Mouse (Mus musculus) olfactory bulb, adult 2 months (tissue): ENCODE measurements around the gene Ppp1r14a. TPM values are rescaled to one million over a fixed set of nuclear protein-coding genes. Genes with fewer than 3 reads are reported as not detected.

Experiments
- H3K27ac ChIP-seq: fragments of 200-500 bp; 2 replicates; pipeline ENCODE4 v1.5.1; 2012; ENCODE audit warnings: low read depth, low read length; ENCODE audit not compliant: insufficient read depth
- H3K4me1 ChIP-seq: fragments of 200-500 bp; 2 replicates; pipeline ENCODE4 v1.6.1; 2012; ENCODE audit warnings: low read length; ENCODE audit not compliant: control insufficient read depth, insufficient read depth
- H3K4me3 ChIP-seq: fragments of 200-500 bp; 2 replicates; pipeline ENCODE4 v1.5.1; 2012; ENCODE audit warnings: mild to moderate bottlenecking, low read depth, low read length, moderate library complexity; ENCODE audit not compliant: insufficient read depth
- CTCF ChIP-seq: fragments of 200-500 bp; IDR thresholded peaks from 2 replicates; pipeline ENCODE4 v1.5.1; 2012; ENCODE audit warnings: low read depth, mild to moderate bottlenecking, low read length, moderate library complexity; ENCODE audit not compliant: insufficient read depth
- POLR2A ChIP-seq: fragments of 200-500 bp; IDR thresholded peaks from 2 replicates; pipeline ENCODE4 v1.6.1; 2012; ENCODE audit warnings: mild to moderate bottlenecking, low read depth, low read length, moderate library complexity; ENCODE audit not compliant: insufficient read depth
- WGBS: fragments of 180-500 bp; shearing (Covaris S2); methylation state at CpG from one replicate; pipeline ENCODE4 v1.1.7; 2018; 5-methylcytosine and 5-hydroxymethylcytosine counted together
- polyA plus RNA-seq: library from polyadenylated mRNA; stranded (reverse); fragments of >200 nt; gene quantifications from 2 replicates; pipeline ENCODE4 v1.2.4, GENCODE M21; 2012; ENCODE audit warnings: low replicate concordance; ENCODE audit not compliant: missing spikeins, insufficient read depth, insufficient read length

Gene Ppp1r14a
- polyA plus RNA-seq, 1 experiment = not detected

DNA sequence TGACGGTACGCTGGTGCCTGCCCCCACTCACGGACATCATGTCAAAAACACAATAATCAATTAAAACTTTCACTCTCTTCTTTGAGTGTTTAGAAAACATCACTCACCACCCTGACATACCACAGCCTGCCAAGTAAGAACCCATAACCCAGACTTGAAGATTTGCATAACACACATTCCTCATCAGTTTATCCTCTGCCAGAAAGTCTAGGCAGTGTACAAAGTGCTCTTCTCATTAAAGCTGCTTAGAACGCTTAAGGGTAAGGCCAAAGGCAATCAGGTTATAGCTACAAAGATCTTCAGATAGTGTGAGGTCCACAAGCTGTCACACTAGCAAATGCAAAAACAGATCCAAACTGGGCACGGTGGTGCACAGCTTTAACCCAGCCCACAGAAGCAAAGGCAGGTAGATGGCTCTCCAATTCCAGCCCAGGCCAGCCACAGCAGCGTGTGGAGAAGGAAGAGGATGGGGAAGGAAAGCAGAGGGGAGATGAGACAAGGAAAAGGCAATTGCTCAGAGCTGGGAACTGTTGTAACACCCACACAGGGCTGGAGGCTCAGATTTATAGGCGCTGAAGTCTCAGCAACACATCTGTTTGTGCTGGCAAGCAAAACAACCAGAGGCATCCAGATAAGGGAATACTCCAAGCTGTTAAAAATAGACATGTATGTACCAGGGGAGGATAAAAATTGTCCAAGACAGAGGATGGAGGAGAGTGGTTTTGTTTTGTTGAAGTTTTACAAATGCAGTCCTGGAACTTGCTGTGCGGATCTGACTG is 17.2 kb upstream of the Ppp1r14a start:
- TF ChIP-seq POLR2A (no peak), CTCF (no peak)
- peaks cover 8% of the 10 kb centered on the region for H3K4me1 ChIP-seq
- H3K27ac ChIP-seq = peak overlapping the region; percentile 83
- 40% methylated on average over 8 of the region's 8 CpGs for WGBS
- no peak overlapping the region for H3K4me3 ChIP-seq

DNA sequence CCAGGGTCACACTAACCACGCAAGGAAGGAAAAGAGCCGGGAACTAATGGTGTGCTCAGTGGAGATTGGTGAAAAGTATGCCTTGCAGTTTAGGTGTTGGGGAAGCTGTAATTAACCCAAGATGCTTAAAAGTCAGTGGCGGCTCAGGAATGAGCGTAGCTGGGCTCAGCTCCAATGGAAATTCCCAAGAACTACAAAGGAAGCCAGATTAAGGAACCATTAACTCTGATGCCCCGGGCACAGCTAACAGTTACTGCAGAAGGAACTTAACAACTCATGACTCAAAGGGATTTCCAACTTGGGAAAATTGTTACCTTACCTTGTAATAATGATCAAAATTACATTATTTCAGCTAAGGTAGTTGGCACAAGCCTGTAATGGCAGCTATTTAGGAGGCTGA is 12.4 kb upstream of the Ppp1r14a start:
- TF ChIP-seq CTCF (no peak), POLR2A (no peak)
- peaks cover 10% of the 10 kb centered on the region for H3K4me1 ChIP-seq
- 36% methylated on average over 5 of the region's 5 CpGs for WGBS
- H3K4me3 ChIP-seq = no peak overlapping the region
- H3K27ac ChIP-seq = no peak overlapping the region

DNA sequence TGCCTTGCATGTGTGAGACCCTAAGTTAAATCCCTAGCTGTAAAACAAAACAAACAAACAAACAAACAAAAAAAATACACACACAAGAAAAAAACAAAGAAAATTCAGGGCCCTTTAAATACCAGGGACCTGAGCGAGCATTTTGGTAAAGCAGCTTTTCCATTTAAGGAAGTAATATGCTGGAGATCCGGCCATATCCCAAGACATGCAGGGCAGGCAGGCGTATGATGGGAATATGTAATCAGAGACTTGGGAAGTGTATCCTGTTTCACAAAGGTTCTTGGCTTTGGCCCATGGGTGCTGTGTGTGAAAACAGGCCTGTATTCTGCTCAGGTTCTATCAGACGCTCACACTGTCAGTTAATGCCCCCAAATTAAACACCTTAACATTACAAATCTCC is 11.6 kb upstream of the Ppp1r14a start:
- Histone ChIP-seq H3K4me3 (no peak overlapping the region), H3K4me1 (peaks cover 12% of the 10 kb centered on the region), H3K27ac (no peak overlapping the region)
- 95% methylated on average over 4 of the region's 4 CpGs for WGBS
- TF ChIP-seq CTCF (no peak), POLR2A (no peak)

DNA sequence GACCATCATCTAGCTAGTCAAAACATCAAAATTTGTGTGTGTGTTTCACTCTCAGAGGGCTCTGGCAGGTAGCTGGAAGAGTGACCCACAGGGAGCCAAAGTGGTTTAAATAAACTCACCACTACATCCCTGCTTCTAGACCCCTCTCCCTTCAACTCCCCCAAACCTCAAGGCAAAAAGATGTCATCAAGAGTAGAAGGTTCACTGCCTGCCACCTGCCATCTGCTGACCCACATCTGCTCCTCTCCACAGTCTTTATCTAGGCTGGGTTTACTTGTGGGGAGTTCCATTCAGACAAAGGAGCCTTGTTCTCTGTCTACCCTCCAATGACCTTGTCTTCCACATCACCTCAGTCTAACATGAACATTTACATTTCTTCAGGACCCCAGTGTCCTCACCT is 9.8 kb upstream of the Ppp1r14a start:
- H3K4me1 ChIP-seq = peaks cover 12% of the 10 kb centered on the region
- no peak overlapping the region for H3K27ac ChIP-seq
- H3K4me3 ChIP-seq = no peak overlapping the region
- TF ChIP-seq CTCF = no peak
- TF ChIP-seq POLR2A = no peak

DNA sequence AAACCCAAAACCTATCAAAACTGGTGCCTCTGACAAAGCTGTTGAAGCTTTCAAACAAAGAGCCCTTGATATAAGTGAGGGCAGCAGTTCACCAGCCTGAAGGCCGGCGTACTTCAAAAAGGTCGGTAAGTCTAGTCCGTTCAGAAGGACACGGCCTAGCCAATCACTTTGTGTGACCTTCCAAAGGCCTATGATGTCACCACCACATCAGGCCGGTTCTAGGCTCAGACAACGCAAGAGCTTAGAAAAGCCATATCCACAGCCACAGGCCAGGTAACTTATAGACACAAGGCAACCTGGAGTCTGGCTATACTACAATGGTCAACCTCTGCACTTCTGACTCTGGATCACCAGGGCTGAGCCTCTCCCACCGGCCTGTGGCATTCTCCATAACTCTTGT is 9.2 kb upstream of the Ppp1r14a start:
- TF ChIP-seq CTCF = no peak
- TF ChIP-seq POLR2A = no peak
- 91% methylated on average over 8 of the region's 8 CpGs for WGBS
- Histone ChIP-seq H3K4me3 (no peak overlapping the region), H3K27ac (no peak overlapping the region), H3K4me1 (peaks cover 12% of the 10 kb centered on the region)

DNA sequence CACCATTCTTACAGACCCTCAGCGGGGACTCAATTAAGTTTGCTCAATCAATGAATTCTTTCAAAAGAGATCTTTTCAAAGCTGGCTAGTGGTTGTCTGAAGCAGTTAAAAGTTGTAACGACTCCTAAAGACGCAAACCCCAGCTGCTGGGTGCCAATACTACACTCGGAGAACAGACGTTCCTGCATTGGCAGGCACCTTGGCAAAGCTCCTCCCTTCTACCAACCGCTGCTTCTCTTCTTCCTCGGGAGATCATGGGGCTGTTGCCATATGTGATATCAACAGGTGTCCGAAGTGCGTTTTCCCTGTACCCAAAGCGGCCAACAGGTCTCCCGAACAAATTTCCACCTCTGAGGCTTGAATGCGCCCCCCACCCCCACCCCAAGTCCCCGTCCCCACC is 8.3 kb upstream of the Ppp1r14a start:
- no peak overlapping the region for H3K27ac ChIP-seq
- H3K4me3 ChIP-seq = peak overlapping the region; percentile 49; the same call in 1 of the 2 replicates
- 12% methylated on average over 13 of the region's 13 CpGs for WGBS
- H3K4me1 ChIP-seq = peaks cover 12% of the 10 kb centered on the region
- no peak for TF ChIP-seq CTCF
- no peak for TF ChIP-seq POLR2A

DNA sequence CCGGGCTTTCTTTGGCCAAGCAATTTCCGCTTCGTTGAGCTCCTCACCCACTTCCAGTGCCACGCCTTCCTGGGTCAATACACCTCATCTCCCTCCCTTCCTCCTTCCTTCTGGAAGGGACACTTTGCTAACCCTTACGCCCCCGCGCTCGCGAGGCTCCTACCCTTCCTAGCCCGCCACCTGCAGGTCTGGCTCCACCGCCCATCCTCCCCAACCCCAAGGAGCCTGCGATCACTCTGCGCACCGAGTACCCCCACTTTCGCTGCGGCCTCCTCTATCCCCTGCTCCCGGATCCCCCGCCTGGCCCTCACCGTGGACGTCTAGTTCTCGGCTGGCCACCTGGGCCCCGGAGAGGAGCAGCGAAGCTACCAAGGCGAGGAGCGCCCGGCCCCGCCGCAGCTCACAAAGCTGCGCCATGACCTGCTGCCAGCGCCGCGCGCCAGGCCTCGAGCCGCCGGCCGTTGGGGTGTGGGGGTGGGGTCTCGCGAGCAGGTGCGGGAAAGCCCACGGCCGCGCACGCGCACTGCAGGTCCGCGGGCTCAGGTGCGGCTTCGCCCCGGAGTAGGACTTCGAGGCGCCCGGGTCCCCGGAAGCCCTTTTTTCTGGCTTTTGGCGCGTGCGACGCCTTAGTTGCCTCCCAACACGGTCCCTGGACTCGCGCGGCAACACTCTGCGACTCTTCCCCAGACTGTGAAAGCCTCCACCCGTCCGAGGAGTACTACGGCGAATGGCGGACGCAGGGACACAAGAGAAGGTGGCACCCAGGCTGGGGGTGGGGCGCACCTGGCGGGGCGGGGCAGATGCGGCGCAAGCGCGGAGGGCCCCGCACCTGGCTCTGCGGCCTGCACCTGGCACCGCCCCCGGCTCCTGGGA is 7.7 kb upstream of the Ppp1r14a start, which contains the start of gene Spint2:
Gene Spint2 (minus strand): TSS at position 712 of the 873 bp plus-strand sequence.
- H3K27ac ChIP-seq = no peak within 1 kb of the TSS
- under 1% methylated on average over 80 of the region's 80 CpGs for WGBS
- peaks cover 12% of the 10 kb centered on the region for H3K4me1 ChIP-seq
- TF ChIP-seq POLR2A (no peak), CTCF (no peak)
- peak within 1 kb of the TSS; percentile 49 for H3K4me3 ChIP-seq

DNA sequence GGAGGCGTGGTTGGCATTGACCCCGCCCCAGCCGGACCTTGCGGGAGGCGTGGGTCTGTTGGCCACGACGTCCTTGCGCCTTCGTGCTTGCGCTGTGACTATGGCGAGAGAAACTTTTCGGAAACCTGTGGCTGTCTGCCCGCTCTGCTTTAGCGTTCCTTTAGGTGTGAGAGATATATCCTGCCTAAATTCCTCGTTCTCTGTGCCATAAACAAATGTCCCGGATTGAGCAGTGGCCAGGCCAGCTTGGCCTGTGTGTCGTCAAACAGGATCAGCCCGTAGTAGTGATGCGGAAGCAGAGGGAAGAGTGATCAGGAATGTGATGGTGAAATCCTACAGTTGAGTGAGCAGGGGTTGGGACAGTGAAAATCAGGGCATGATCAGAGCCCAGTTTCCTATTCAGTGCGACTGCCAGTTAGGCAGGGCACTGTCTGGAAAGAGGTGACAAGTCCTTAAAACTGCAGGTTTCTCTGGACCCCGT is 7.0 kb upstream of the Ppp1r14a start:
- H3K4me1 ChIP-seq = peaks cover 12% of the 10 kb centered on the region
- H3K4me3 ChIP-seq = peak overlapping the region; percentile 49
- WGBS = 19% methylated on average over 21 of the region's 21 CpGs
- TF ChIP-seq CTCF = no peak
- TF ChIP-seq POLR2A = no peak
- no peak overlapping the region for H3K27ac ChIP-seq

DNA sequence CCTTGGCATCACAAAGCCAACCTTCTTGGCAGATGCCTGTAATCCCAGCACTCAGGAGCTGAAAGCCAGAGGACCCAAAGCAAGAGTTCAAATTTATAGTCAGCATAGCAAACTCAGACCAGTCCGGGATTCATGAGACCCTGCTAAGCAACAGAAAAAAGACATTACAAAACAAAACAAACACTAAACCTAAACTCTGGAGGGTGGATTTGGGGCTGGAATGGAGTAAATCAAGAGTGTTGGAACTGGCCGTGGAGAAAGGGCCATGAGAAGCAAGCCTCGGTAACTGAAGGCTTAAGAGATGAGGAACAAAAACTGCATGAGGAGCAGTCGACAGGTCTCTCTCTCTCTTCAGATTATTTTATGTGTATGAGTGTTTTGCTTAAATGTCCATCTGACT is 5.2 kb upstream of the Ppp1r14a start:
- H3K4me1 ChIP-seq = peaks cover 15% of the 10 kb centered on the region
- no peak overlapping the region for H3K27ac ChIP-seq
- H3K4me3 ChIP-seq = no peak overlapping the region
- WGBS = 84% methylated on average over 4 of the region's 4 CpGs
- TF ChIP-seq POLR2A (no peak), CTCF (no peak)
